In genomic region chr11:90187441-90187840, GRCm38 (mm10) we compare ENCODE assay signal across 10 mouse cellular contexts. TPM values are rescaled to one million over a fixed set of nuclear protein-coding genes. Genes with fewer than 3 reads are reported as not detected.
DNase-seq lines count a peak whose midpoint lies in the region; ATAC-seq and TF ChIP-seq lines count a peak whose summit lies in the region.
"Had no signal": no experiment of that assay in that cellular context is flagged by ENCODE, and none has a peak within 500 bp of the region (broad histone marks: within the 10 kb centered on the region; RNA-seq: fewer than 3 reads in every experiment).

TSS of gene Gm45716 (plus strand) at chr11:90187683.

- peak; percentile 81 for DNase-seq in retina, adult 2 months (ENCODE audit: low read depth, low spot score)
- no peak for DNase-seq in retina, embryonic 14.5 days (ENCODE audit: low spot score)
- DNase-seq in gonadal fat pad, adult 2 months (ENCODE audit: low read depth): no peak
- DNase-seq in layer of hippocampus, adult 9-11 months: no peak
- DNase-seq in cerebellum, adult 9-11 months: no peak
- no peak for DNase-seq in gastrocnemius, adult 2 months
- DNase-seq: cerebellum, adult 8-10 months; thymus, adult 18-20 months had no signal

- H3K27me3 ChIP-seq in limb, embryonic 12.5 days: no peaks in the 10 kb centered on the region
- H3K27me3 ChIP-seq: lung, embryonic 15.5 days had no signal

- TF ChIP-seq CTCF in gastrocnemius, adult 2 months (IDR thresholded peaks at IDR 0.05): no peak

- WGBS in limb, embryonic 12.5 days: 87% methylated on average over 7 of the region's 7 CpGs

- no peak for ATAC-seq in limb, embryonic 12.5 days (ENCODE audit: insufficient number of reproducible peaks, insufficient read depth, low FRiP score, low TSS enrichment, low read depth)

- H3K4me3 ChIP-seq in limb, embryonic 12.5 days (replicated peaks): no peak within 1 kb of the TSS
- no peak within 1 kb of the TSS for H3K4me3 ChIP-seq in gastrocnemius, adult 2 months
- H3K4me3 ChIP-seq: lung, embryonic 15.5 days had no signal

- no peaks in the 10 kb centered on the region for H3K4me1 ChIP-seq in limb, embryonic 12.5 days (replicated peaks)

- H3K9ac ChIP-seq in limb, embryonic 12.5 days (replicated peaks): no peak within 1 kb of the TSS
- H3K9ac ChIP-seq: lung, embryonic 15.5 days had no signal

- no peak within 1 kb of the TSS for H3K27ac ChIP-seq in limb, embryonic 12.5 days
- H3K27ac ChIP-seq in gastrocnemius, adult 2 months: no peak within 1 kb of the TSS
- H3K27ac ChIP-seq: lung, embryonic 15.5 days had no signal

- H3K36me3 ChIP-seq in limb, embryonic 12.5 days: no peaks in the 10 kb centered on the region
- H3K36me3 ChIP-seq: lung, embryonic 15.5 days had no signal

- H3K9me3 ChIP-seq in limb, embryonic 12.5 days: no peaks in the 10 kb centered on the region
- H3K9me3 ChIP-seq: lung, embryonic 15.5 days had no signal

- intact Hi-C loops in gastrocnemius, adult 2 months (cut with DNase I): loop anchor here (5.0 kb wide), 1 partner anchor 60 kb away; the partner anchor contains the start of gene Mmd

- no peak within 1 kb of the TSS for H3K4me2 ChIP-seq in limb, embryonic 12.5 days
- H3K4me2 ChIP-seq: lung, embryonic 15.5 days had no signal

RNA-seq across cellular contexts. Expression of gene Gm45716, which starts in this region (rescaled TPM):
- polyA plus RNA-seq in gonadal fat pad, adult 2 months (2012; rRNA removed): 16.4 and 30.7 TPM in 2 replicates
- polyA plus RNA-seq in limb, embryonic 12.5 days (2016; fragmentation: Nextera tagmentation; extraction: Ambion mirVana): 11.9 and 12.1 TPM in 2 replicates
- 1 to 10 TPM; 1.2 to 2.7 TPM for total RNA-seq in gastrocnemius, adult 2 months (2021)
